Mouse (Mus musculus): ENCODE results near the gene Ppp1r15a.
"Not testable (repeated sequence)": the region's sequence is repeated elsewhere in the genome, so short reads cannot be mapped to it uniquely, and the experiment has no call there.

Gene Ppp1r15a

DNA sequence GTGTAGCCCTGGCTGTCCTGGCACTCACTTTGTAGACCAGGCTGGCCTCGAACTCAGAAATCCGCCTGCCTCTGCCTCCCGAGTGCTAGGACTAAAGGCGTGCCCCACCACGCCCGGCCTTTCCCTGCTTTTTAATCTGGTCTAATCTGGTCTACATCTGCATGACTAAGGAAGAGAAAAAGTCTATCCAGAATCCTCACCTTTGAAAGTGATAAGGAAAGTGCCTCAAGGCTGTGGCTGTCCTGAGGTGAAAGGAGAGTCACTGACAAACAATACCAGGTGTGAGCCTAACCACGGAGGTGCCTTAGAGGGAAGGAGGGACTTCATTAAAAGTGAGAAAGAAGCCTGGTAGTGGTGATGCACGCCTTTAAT is 25.4 kb upstream of the Ppp1r15a start:
- peak; percentile 97 for DNase-seq (ENCODE audit: low read depth, low spot score)

- peak; percentile 71 for DNase-seq (ENCODE audit: low read depth, low spot score)
Measured at GRCm38 (mm10) chr7:45550821-45551511, 24.9 kb upstream of the Ppp1r15a start.

DNA sequence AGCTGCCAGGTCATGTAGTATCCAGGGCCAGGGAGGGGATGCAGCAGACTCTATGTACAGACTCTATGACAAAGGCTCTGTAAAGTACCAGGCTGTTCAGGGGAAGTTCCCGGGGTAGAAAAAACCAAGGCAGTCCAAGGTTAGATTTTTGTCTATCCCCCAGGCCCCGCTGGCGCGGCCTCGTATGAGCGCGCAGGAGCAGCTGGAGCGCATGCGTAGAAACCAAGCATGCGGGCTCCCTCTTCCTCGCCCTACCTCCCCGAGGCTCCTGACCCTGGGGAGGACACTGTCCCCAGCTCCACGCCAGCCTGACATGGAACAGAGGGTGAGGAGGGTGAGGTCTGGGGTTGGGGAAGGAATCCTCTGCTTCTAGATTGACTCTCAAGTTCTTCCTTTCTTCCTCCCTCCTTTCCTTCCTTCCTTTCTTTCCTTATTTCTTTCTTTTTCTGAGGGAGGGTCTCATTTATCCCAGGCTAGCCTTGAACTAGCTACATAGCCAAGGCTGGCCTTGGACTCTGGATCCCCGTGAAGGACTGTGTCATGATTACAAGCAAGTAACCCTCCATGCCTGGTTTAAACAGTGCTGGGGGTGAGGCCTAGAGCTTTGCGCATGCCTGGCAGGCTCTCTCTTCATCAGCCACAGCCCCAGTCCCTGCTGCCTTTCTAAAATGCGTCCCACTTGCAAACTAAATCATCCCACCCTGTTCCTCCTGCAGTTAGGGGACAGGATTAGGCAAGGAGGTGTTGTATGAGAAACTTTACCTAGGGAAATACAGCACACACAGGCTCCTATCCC is 23.8 kb upstream of the Ppp1r15a start:
- DNase-seq (ENCODE audit: low read depth, low spot score) = peak; percentile 68

DNA sequence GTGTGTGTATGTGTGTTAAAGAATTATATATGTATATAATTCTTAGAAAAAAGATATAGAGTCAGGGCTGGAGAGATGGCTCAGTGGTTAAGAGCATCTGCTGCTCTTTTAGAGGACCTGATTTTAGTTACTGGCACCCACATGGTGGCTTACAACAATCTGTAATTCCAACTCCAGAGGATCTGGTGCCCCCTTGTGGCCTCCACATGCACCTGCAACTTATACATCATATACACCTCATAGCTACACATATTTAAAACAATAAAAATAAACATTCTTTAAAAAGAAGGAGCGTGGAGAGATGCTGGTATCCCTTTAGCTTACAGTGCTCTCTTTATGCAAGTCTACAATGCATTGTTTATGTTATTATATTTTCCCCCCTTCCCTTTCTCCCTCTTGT is 18.5 kb upstream of the Ppp1r15a start:
- peak; percentile 64 for DNase-seq (ENCODE audit: low read depth, low spot score)

DNA sequence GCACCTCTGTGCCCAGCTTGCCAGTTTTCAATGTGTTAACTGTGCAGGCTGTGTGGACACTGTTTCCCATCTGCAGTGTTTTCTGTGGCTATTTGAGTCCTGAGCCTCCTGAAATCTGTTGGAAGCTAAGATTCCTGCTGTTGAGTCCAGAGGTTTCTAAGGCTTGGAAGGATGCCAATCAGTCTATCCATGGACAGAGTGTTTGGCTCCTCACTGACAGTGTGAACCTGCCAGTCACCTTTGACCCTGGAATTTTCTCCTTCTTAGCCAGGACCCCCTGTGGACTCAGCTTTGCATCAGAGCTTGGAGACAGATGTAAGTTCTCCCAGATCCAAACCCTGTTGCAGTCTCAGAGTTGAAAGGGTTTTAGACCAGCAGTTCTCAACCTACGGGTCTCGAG is 14.1 kb upstream of the Ppp1r15a start:
- DNase-seq (ENCODE audit: low read depth, low spot score) = no peak

- DNase-seq (ENCODE audit: low read depth, low spot score) = no peak
Measured at GRCm38 (mm10) chr7:45539095-45539494, 13.0 kb upstream of the Ppp1r15a start.

DNA sequence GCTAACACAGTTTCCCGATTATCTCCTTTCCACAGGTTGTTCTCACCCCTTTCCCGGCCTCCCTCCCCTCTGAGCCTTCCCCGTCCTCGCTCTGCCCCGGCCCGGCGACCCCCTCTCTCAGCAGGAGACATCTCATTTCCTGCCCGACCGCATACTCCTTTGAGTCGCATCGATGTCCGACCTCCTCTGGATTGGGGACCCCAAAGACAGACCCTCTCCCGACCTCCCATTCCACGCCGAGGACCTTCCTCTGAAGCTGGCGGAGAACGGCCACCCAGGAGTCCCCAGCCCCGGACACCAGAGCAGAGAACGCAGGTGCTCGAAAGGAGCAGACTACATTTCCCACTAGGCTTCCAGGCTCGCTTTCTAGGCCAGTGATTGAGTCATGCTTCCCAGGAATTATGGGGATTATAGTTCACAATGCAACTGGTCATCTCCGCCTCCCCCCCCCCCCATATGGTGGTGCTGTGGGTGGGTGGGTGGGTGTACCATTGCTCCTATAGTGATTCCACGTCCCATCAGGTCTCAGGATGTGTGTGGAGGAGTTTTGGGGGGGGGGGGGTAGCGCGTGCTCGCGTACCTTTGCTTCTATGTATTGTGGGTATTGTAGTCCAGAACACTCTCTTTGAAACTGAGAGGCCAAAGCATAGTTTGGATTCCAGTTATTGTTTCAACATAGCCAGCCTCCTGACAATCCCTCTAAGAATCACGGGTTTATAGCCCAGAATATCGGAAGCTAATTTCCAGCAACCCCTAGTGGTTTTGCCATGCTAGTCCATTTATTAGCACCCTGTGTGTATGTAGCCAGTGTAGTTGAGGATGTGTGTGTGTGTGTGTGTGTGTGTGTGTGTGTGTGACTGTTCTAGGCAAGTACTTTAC is 12.3 kb upstream of the Ppp1r15a start:
- DNase-seq (ENCODE audit: low read depth, low spot score) = peak; percentile 76

DNA sequence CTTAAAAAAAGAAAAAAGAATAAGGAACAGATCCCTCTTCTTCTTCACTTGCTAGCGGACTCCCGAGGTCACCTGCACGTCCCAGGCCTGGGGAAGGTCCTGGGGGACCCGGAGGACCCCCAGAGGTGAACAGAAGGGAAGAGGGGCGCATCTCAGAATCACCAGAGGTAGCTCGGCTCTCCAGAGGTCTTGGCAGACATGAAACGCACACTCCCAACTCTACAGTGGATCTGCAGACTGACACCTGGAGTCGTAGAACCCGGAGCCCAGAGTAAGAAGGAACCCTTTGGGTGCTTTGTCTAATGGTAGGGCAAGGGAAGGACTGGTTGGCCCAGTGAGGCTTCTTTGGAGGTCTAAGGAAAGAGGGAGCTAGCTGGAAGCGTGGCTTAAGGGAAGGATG is 11.5 kb upstream of the Ppp1r15a start:
- DNase-seq (ENCODE audit: low read depth, low spot score) = no peak

GRCm38 (mm10) chr7:45535676-45536075 is 9.6 kb upstream of the Ppp1r15a start:
- no peak for DNase-seq (ENCODE audit: low read depth, low spot score)

- DNase-seq (ENCODE audit: low read depth, low spot score) = no peak
Measured at GRCm38 (mm10) chr7:45530643-45531042, 4.6 kb upstream of the Ppp1r15a start.

DNA sequence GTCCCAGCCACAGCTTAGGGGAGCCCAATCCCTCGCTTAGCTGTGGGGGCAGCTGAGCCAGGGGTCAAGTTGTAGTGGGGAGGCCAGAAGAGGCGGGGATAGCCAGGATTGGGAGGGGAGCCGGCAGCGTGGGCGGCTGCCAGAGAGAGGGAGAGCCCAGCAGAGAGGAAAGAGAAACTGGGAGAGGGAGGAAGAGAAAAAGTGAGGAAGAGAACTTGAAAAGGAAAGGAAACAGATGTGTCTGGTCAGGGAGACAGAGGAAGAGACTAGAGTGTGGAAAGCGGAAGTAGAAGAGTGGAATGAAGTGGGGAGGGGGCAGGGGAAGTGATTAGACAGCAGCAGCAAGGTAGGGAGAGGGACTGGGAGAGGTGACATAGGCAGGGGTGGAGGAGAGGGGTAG is 3.4 kb upstream of the Ppp1r15a start:
- DNase-seq (ENCODE audit: low read depth, low spot score) = no peak

- DNase-seq (ENCODE audit: low read depth, low spot score) = not testable (repeated sequence)
Measured at GRCm38 (mm10) chr7:45527169-45527568, 1.1 kb upstream of the Ppp1r15a start.

DNA sequence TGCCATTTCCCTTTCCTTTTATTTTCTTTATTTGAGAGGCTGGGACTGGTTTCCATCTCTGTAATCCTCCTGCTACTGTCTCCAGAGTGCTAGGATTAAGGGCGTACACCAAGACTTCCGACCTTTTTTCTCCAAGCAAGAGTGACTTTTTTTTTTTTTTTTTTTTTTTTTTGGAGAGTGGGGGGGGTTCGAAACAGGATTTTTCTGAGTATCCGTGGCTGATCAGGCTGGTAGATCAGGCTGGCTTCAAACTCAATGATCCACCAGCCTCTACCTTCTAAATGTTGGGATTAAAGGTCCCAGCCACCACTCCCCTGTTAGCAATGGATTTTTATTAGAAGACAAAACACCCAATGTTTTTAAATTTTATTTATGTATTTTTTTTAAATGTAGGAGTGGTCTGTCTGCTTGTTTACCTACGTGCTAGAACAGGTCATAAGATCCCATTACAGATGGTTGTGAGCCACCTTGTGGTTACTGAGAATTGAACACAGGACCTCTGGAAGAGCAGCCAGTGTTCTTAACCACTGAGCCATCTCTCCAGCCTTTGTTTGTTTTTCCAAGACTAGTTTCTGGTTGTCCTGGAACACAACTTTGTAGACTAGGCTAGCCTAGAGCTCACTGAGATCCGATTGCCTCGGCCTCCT is 529 bp upstream of the Ppp1r15a start:
- peak; percentile 67 for DNase-seq (ENCODE audit: low read depth, low spot score)

DNA sequence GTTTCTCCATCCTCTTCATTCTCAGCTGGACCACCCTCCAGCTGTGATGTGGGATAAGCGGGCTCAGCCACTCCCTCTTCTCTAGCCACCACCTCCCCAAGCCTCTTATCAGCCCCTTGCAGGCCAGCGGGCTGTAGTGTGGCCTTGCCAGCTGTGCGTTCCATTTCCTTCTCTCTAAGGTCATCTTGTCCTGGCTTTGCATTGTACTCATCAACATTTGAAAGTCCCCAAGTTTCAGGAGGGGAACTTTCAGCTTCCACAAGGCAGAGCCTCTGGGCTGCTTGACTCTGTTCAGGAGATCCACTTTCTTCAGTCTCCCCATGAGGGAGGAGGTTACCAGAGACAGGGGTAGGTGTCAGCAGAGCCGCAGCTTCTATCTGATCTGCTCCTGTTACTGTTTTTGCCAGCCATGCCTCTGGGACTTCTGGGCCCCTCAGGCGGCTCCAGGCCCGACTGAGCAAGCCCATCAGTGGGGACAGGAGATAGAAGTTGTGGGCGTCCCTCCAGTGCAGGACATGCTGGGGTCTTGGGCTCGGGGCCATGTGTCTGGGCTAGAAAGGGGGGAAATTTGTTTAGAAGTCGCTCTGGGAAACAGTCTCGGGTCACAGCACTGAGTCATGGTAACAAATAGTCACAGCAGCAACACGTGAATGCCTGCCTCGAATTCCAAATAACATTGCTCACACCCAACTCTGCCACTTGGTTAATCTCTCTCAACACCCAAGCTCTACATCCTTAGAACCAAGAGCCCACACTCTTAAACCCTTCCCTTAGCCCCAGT is 1.0 kb downstream of the Ppp1r15a start:
- peak; percentile 64 for DNase-seq (ENCODE audit: low read depth, low spot score)

DNA sequence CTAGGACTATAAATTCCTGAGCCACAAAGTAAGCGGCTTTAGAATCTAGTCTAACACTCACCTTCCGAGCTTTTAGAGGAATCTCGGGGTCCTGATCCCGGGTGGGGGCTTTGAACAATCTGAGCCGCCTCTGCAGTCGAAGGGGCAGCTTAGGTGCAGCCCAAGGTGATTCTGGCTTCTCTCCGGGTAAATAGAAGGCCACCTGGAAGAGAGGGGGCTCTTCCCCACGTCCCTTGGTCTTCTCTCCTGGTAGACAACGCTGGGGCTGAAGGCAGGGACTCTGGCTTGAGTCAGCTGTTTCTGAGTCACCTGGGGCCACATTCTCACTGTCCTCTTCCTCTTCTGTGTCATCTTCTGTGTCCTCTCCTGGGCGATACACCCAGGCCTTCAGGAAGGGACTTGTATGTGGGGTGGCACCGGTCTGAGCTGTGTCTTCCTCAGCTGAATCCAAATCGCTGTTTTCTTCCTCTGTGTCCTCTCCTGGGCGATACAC is 2.3 kb downstream of the Ppp1r15a start:
- no peak for DNase-seq (ENCODE audit: low read depth, low spot score)

DNA sequence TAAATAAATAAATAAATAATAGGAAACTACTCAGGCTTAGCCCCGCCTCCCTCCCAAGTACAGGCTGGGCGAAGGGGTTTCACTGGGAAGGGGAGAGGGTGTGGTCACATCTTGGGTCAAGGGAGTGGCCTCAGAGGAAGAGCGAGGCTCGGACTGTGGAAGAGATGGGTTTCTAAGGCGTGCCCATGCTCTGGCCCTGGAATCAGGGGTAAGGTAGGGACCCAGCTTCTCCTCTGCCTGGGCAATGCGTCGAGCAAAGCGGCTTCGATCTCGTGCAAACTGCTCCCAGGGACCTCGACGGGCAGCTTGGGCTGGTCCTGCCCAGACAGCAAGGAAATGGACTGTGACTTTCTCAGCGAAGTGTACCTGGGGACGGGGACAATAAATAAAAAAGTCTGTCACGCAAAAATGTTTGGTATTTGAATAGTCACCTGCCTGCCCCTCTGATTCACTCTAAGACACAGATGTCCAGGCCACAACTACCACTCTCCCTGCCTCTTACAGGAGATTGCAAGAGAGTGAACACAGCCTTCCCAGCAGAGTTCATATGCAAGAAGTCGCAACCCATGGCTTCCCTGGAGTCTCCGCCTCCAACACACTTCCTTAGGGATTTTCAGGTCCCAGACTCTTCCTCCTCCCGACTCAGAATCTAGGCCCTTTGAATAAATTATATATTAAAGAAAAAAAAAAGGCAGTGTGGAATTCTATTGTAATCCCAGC is 3.0 kb downstream of the Ppp1r15a start:
- DNase-seq (ENCODE audit: low read depth, low spot score) = peak; percentile 74

DNA sequence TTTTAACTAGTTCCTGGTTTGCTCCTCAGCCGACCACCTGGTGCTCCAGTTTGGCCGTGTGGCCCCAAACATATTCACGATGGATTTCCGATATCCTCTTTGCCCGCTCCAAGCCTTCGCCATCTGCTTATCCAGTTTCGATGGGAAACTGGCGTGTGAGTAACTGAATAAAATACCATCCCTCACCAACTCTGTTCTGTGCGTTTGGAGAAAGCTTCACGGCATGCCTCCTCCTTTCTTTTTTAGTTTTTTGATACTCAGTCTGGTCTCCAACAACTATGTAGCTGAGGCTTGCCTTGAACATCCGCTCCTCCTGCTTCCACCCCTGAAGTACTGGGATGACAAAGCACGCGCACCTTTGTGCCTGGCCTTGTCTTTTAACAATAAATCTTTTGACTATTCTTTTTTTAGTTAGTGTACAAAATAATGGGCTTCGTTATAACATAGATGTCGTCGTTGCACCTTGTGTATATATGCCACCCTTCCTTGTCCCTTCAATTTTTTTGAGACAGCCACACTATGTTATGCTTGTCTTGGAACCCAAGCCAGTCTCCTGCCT is 3.8 kb downstream of the Ppp1r15a start:
- no peak for DNase-seq (ENCODE audit: low read depth, low spot score)

DNA sequence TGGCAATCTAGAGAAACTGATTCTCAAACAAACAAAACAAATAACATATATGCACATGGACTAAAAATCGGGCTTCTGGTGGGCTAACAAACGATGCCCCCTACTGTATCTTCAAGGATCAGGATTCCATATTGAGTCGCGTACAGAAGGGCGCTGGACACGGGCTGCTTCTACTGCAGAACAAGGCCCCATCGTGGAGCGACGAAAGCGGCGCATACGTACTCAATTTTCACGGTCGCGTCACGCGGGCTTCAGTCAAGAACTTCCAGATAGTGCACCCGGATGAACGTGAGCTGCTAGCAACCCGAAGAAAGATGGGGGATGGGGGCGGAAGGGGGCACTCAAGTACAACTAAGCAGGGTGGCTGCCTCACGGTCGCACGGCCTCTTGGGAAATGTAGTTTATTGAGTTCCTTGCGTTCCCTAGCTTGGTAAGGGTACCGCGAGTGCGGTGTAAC is 4.3 kb downstream of the Ppp1r15a start:
- DNase-seq (ENCODE audit: low read depth, low spot score) = peak; percentile 85

- no peak for DNase-seq (ENCODE audit: low read depth, low spot score)
Measured at GRCm38 (mm10) chr7:45520605-45521004, 5.5 kb downstream of the Ppp1r15a start.
